Mouse (Mus musculus): ENCODE measurements around the gene Crhr2. TPM values are rescaled to one million over a fixed set of nuclear protein-coding genes. Genes with fewer than 3 reads are reported as not detected.

The Crhr2 gene
- polyA plus RNA-seq, 1 experiment from 2014 or later, result 0.36 TPM

DNA sequence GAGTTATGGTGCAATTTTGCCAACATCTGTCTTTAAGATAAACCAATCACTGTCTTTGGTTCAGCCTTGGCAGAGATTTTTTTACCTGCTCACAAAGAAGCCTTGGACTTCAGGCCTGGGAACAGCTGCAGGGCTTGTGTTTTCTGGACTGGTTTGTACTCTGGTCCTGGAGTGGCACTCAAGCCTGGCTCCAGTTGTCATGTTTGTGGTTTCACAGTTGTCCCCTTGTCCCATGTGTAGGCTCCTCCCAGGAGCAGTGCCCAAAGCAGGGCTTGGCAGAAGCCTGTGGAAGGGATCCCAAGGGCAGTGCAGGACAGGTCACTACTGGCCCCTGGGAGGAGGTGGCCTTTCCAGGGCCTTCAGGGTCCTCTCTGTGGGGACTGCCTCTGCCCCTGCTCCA, 5.5 kb upstream of the Crhr2 start:
- Histone ChIP-seq H3K4me2 (replicated peaks; ENCODE audit: low read depth, low read length) (no peak overlapping the region), H3K36me3 (ENCODE audit: control insufficient read depth, insufficient read depth, low read length) (no peaks in the 10 kb centered on the region), H3K4me1 (ENCODE audit: control insufficient read depth, insufficient read depth, low read length) (no peaks in the 10 kb centered on the region), H3K9me3 (ENCODE audit: control insufficient read depth, low read depth, low read length) (no peaks in the 10 kb centered on the region), H3K4me3 (ENCODE audit: low read depth, low read length) (no peak overlapping the region), H3K27me3 (ENCODE audit: control insufficient read depth, insufficient read depth, low read length) (no peaks in the 10 kb centered on the region), H3K9ac (replicated peaks; ENCODE audit: low read depth, low read length) (no peak overlapping the region), H3K27ac (ENCODE audit: low read length) (no peak overlapping the region)
- ATAC-seq (ENCODE audit: insufficient number of reproducible peaks, insufficient read depth, low FRiP score, low read depth), result no peak

- Histone ChIP-seq H3K4me3 (ENCODE audit: low read depth, low read length) (no peak overlapping the region), H3K9ac (replicated peaks; ENCODE audit: low read depth, low read length) (no peak overlapping the region), H3K4me2 (replicated peaks; ENCODE audit: low read depth, low read length) (no peak overlapping the region), H3K27me3 (ENCODE audit: control insufficient read depth, insufficient read depth, low read length) (no peaks in the 10 kb centered on the region), H3K36me3 (ENCODE audit: control insufficient read depth, insufficient read depth, low read length) (no peaks in the 10 kb centered on the region), H3K27ac (ENCODE audit: low read length) (no peak overlapping the region), H3K4me1 (ENCODE audit: control insufficient read depth, insufficient read depth, low read length) (no peaks in the 10 kb centered on the region), H3K9me3 (ENCODE audit: control insufficient read depth, low read depth, low read length) (no peaks in the 10 kb centered on the region)
- no peak for ATAC-seq (ENCODE audit: insufficient number of reproducible peaks, insufficient read depth, low FRiP score, low read depth)
- WGBS, result 78% methylated on average over 1 of the region's 1 CpGs
These were observed 609 bp upstream of the Crhr2 start for GRCm38 (mm10) chr6:55133425-55133824.

DNA sequence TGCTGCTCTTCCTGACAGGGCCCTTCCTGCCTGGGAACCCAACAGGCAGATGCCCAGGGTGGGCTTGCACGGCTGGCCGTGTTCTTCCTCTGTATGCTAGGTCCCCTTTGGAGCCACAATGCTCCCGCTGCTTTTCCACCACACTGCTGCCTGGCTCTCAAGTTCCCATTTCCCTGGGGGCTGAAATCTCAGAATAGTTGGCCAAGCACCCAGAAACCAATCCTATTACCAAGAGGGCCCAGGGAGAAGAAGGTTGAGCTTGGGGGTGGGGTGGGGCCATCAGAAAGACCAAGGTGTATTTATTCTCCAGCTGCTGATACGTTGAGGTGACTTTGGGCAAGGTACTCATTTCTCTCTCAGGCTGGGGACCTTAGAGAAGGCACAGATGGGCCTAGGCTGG, 1.5 kb downstream of the Crhr2 start:
- Histone ChIP-seq H3K4me2 (replicated peaks; ENCODE audit: low read depth, low read length) (no peak overlapping the region), H3K9ac (replicated peaks; ENCODE audit: low read depth, low read length) (no peak overlapping the region), H3K4me1 (ENCODE audit: control insufficient read depth, insufficient read depth, low read length) (no peaks in the 10 kb centered on the region), H3K36me3 (ENCODE audit: control insufficient read depth, insufficient read depth, low read length) (no peaks in the 10 kb centered on the region), H3K4me3 (ENCODE audit: low read depth, low read length) (no peak overlapping the region), H3K9me3 (ENCODE audit: control insufficient read depth, low read depth, low read length) (no peaks in the 10 kb centered on the region), H3K27me3 (ENCODE audit: control insufficient read depth, insufficient read depth, low read length) (no peaks in the 10 kb centered on the region), H3K27ac (ENCODE audit: low read length) (no peak overlapping the region)
- 86% methylated on average over 4 of the region's 4 CpGs for WGBS
- no peak for ATAC-seq (ENCODE audit: insufficient number of reproducible peaks, insufficient read depth, low FRiP score, low read depth)

- Histone ChIP-seq H3K9me3 (ENCODE audit: control insufficient read depth, low read depth, low read length) (no peaks in the 10 kb centered on the region), H3K4me3 (ENCODE audit: low read depth, low read length) (no peak overlapping the region), H3K4me2 (replicated peaks; ENCODE audit: low read depth, low read length) (no peak overlapping the region), H3K27me3 (ENCODE audit: control insufficient read depth, insufficient read depth, low read length) (no peaks in the 10 kb centered on the region), H3K36me3 (ENCODE audit: control insufficient read depth, insufficient read depth, low read length) (no peaks in the 10 kb centered on the region), H3K9ac (replicated peaks; ENCODE audit: low read depth, low read length) (no peak overlapping the region), H3K27ac (ENCODE audit: low read length) (no peak overlapping the region), H3K4me1 (ENCODE audit: control insufficient read depth, insufficient read depth, low read length) (no peaks in the 10 kb centered on the region)
- ATAC-seq (ENCODE audit: insufficient number of reproducible peaks, insufficient read depth, low FRiP score, low read depth), result no peak
- 40% methylated on average over 6 of the region's 6 CpGs for WGBS
These were observed 2.2 kb downstream of the Crhr2 start for GRCm38 (mm10) chr6:55130631-55131030.

- ATAC-seq (ENCODE audit: insufficient number of reproducible peaks, insufficient read depth, low FRiP score, low read depth), result no peak
- H3K27me3 ChIP-seq (ENCODE audit: control insufficient read depth, insufficient read depth, low read length), result no peaks in the 10 kb centered on the region
- no peak overlapping the region for H3K9ac ChIP-seq (replicated peaks; ENCODE audit: low read depth, low read length)
- no peaks in the 10 kb centered on the region for H3K36me3 ChIP-seq (ENCODE audit: control insufficient read depth, insufficient read depth, low read length)
- no peak overlapping the region for H3K4me2 ChIP-seq (replicated peaks; ENCODE audit: low read depth, low read length)
- H3K27ac ChIP-seq (ENCODE audit: low read length), result no peak overlapping the region
- H3K4me3 ChIP-seq (ENCODE audit: low read depth, low read length), result no peak overlapping the region
- H3K9me3 ChIP-seq (ENCODE audit: control insufficient read depth, low read depth, low read length), result no peaks in the 10 kb centered on the region
- no peaks in the 10 kb centered on the region for H3K4me1 ChIP-seq (ENCODE audit: control insufficient read depth, insufficient read depth, low read length)
These were observed 4.4 kb downstream of the Crhr2 start for GRCm38 (mm10) chr6:55128391-55128790.

DNA sequence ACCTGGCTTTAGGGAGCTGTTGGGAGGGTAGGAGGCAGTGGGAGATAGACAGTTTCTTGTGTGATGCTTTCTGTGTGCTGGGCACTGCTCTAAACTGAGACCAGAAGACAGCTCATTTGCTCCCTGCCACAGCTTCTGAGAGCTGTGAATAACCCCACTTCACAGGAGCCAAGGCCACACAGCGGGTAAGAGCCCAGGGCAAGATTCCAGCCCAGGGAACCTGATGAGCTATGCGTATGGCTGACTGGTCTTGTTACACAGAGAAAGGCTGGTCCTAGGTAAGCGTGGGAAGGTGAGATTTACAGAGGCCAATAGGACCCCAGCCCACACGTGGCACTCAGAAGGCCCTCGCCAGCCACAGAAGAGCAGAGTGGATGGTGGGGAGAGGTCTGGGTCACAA, 6.2 kb downstream of the Crhr2 start:
- no peaks in the 10 kb centered on the region for H3K36me3 ChIP-seq (ENCODE audit: control insufficient read depth, insufficient read depth, low read length)
- no peaks in the 10 kb centered on the region for H3K27me3 ChIP-seq (ENCODE audit: control insufficient read depth, insufficient read depth, low read length)
- no peak overlapping the region for H3K27ac ChIP-seq (ENCODE audit: low read length)
- no peak overlapping the region for H3K4me3 ChIP-seq (ENCODE audit: low read depth, low read length)
- H3K4me1 ChIP-seq (ENCODE audit: control insufficient read depth, insufficient read depth, low read length), result no peaks in the 10 kb centered on the region
- no peaks in the 10 kb centered on the region for H3K9me3 ChIP-seq (ENCODE audit: control insufficient read depth, low read depth, low read length)
- H3K9ac ChIP-seq (replicated peaks; ENCODE audit: low read depth, low read length), result no peak overlapping the region
- no peak overlapping the region for H3K4me2 ChIP-seq (replicated peaks; ENCODE audit: low read depth, low read length)
- ATAC-seq (ENCODE audit: insufficient number of reproducible peaks, insufficient read depth, low FRiP score, low read depth), result no peak
- WGBS, result 77% methylated on average over 5 of the region's 5 CpGs

- no peak for ATAC-seq (ENCODE audit: insufficient number of reproducible peaks, insufficient read depth, low FRiP score, low read depth)
- Histone ChIP-seq H3K36me3 (ENCODE audit: control insufficient read depth, insufficient read depth, low read length) (no peaks in the 10 kb centered on the region), H3K4me2 (replicated peaks; ENCODE audit: low read depth, low read length) (no peak overlapping the region), H3K9me3 (ENCODE audit: control insufficient read depth, low read depth, low read length) (no peaks in the 10 kb centered on the region), H3K27ac (ENCODE audit: low read length) (no peak overlapping the region), H3K27me3 (ENCODE audit: control insufficient read depth, insufficient read depth, low read length) (0 out of 2 replicates have a peak, but pooled peaks cover 10% of the 10 kb centered on the region), H3K9ac (replicated peaks; ENCODE audit: low read depth, low read length) (no peak overlapping the region), H3K4me1 (ENCODE audit: control insufficient read depth, insufficient read depth, low read length) (no peaks in the 10 kb centered on the region), H3K4me3 (ENCODE audit: low read depth, low read length) (no peak overlapping the region)
- WGBS, result 37% methylated on average over 4 of the region's 4 CpGs
These were observed 9.8 kb downstream of the Crhr2 start for GRCm38 (mm10) chr6:55123056-55123455.

DNA sequence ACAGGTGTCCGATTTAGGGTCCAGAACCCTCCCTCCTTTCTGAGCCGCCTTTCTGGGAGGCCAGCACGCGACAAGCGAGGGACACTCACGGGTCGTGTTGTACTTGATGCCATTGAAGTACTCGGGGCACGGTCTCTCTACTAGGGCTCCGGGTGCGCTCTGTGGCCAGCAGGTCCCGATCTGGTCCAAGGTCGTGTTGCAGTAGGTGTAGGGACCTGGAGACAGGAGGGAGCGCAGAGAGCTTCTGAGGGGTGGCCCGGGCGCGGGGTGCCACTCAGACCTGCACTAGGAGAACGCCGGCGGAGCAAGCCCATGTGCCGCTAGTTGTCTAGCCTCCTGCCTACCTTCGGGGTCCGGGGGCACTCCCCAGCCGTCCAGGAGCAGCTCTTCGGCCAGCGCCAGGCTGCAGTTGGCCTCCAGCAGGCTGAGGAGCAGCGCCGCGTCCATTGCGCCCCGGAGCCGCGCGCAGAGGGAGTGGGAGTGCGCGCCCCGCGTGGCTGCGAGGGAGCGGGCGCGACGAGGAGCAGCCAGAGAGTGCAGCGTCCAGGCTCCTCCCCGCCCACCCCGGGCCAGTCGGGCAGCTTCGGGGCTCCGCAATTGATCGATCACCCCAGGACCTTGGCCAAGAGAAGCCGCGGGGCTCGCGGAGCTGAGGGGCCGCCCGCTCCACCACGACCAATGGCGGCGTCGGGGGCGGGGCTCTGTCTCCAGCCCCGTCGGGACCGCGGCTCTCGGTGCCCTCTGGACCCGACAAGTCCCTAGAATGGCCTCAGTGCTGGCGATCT, 15.3 kb downstream of the Crhr2 start:
- peaks cover 7% of the 10 kb centered on the region; the same call in 1 of the 2 replicates for H3K4me1 ChIP-seq (ENCODE audit: control insufficient read depth, insufficient read depth, low read length)
- no peaks in the 10 kb centered on the region for H3K9me3 ChIP-seq (ENCODE audit: control insufficient read depth, low read depth, low read length)
- under 1% methylated on average over 60 of the region's 68 CpGs for WGBS
- H3K27ac ChIP-seq (ENCODE audit: low read length), result no peak overlapping the region
- 0 out of 2 replicates have a peak overlapping the region, but pooled peaks have one; percentile 30 for H3K9ac ChIP-seq (replicated peaks; ENCODE audit: low read depth, low read length)
- H3K27me3 ChIP-seq (ENCODE audit: control insufficient read depth, insufficient read depth, low read length), result peaks cover 37% of the 10 kb centered on the region
- H3K4me3 ChIP-seq (ENCODE audit: low read depth, low read length), result peak overlapping the region; percentile 51
- H3K4me2 ChIP-seq (replicated peaks; ENCODE audit: low read depth, low read length), result peak overlapping the region; percentile 85
- no peaks in the 10 kb centered on the region for H3K36me3 ChIP-seq (ENCODE audit: control insufficient read depth, insufficient read depth, low read length)
- ATAC-seq (ENCODE audit: insufficient number of reproducible peaks, insufficient read depth, low FRiP score, low read depth), result peak; percentile 33; the same call in 1 of the 2 replicates

GRCm38 (mm10) chr6:55108358-55108757, 24.5 kb downstream of the Crhr2 start:
- WGBS, result 14% methylated on average over 7 of the region's 7 CpGs
- Histone ChIP-seq H3K9me3 (ENCODE audit: control insufficient read depth, low read depth, low read length) (no peaks in the 10 kb centered on the region), H3K27me3 (ENCODE audit: control insufficient read depth, insufficient read depth, low read length) (0 out of 2 replicates have a peak, but pooled peaks cover 3% of the 10 kb centered on the region)

More at GRCm38 (mm10) chr6:55108358-55108757, 24.5 kb downstream of the Crhr2 start:
- ATAC-seq (ENCODE audit: insufficient number of reproducible peaks, insufficient read depth, low FRiP score, low read depth), result no peak
- Histone ChIP-seq H3K4me1 (ENCODE audit: control insufficient read depth, insufficient read depth, low read length) (no peaks in the 10 kb centered on the region), H3K9ac (replicated peaks; ENCODE audit: low read depth, low read length) (no peak overlapping the region), H3K4me3 (ENCODE audit: low read depth, low read length) (no peak overlapping the region), H3K27ac (ENCODE audit: low read length) (no peak overlapping the region), H3K4me2 (replicated peaks; ENCODE audit: low read depth, low read length) (no peak overlapping the region), H3K36me3 (ENCODE audit: control insufficient read depth, insufficient read depth, low read length) (no peaks in the 10 kb centered on the region)

All from stomach, embryonic 14.5 days (tissue).